Mouse (Mus musculus): Measurements from ENCODE around the gene Pdzrn4. TPM values are rescaled to one million over a fixed set of nuclear protein-coding genes. Genes with fewer than 3 reads are reported as not detected.

The Pdzrn4 gene
- polyA plus RNA-seq, 1 experiment from 2014 or later: not detected

- in situ Hi-C loops (cut with MboI; ENCODE audit: low pct_unique_long_range_greater_than_20kb): no loop called here
- DNase-seq (ENCODE audit: low read depth, low spot score) (no peak), ATAC-seq (no peak)
- ChIA-PET CTCF (interaction anchor here (1.3 kb wide), 1 partner anchor 25 kb away, joined by 3 read pairs; no protein-coding TSS in a partner anchor), POLR2A (no interaction called here)
- no peak for TF ChIP-seq CTCF (IDR thresholded peaks at IDR 0.05)
- peaks cover 8% of the 10 kb centered on the region for H3K27me3 ChIP-seq
Measured at GRCm38 (mm10) chr15:92584357-92585138, 187.9 kb downstream of the Pdzrn4 start.

- no peak for TF ChIP-seq CTCF (IDR thresholded peaks at IDR 0.05)
- peaks cover 8% of the 10 kb centered on the region for H3K27me3 ChIP-seq
- POLR2A ChIA-PET: no interaction called here
- CTCF ChIA-PET: no interaction called here
- DNase-seq (ENCODE audit: low read depth, low spot score) (no peak), ATAC-seq (no peak)
- in situ Hi-C loops (cut with MboI; ENCODE audit: low pct_unique_long_range_greater_than_20kb): no loop called here
Measured at GRCm38 (mm10) chr15:92587431-92587830, 190.8 kb downstream of the Pdzrn4 start.

GRCm38 (mm10) chr15:92594721-92595120, 198.0 kb downstream of the Pdzrn4 start:
- TF ChIP-seq CTCF (IDR thresholded peaks at IDR 0.05): no peak
- DNase-seq (ENCODE audit: low read depth, low spot score): no peak
- H3K27me3 ChIP-seq: peaks cover 14% of the 10 kb centered on the region
- ChIA-PET CTCF (no interaction called here), POLR2A (no interaction called here)
- in situ Hi-C loops (cut with MboI; ENCODE audit: low pct_unique_long_range_greater_than_20kb): no loop called here
- no peak for ATAC-seq

- POLR2A ChIA-PET: no interaction called here
- CTCF ChIA-PET: no interaction called here
- in situ Hi-C loops (cut with MboI; ENCODE audit: low pct_unique_long_range_greater_than_20kb): no loop called here
- TF ChIP-seq CTCF (IDR thresholded peaks at IDR 0.05): no peak
- no peak for DNase-seq (ENCODE audit: low read depth, low spot score)
- peaks cover 11% of the 10 kb centered on the region for H3K27me3 ChIP-seq
- no peak for ATAC-seq
Measured at GRCm38 (mm10) chr15:92597011-92597780, 200.5 kb downstream of the Pdzrn4 start.

- in situ Hi-C loops (cut with MboI; ENCODE audit: low pct_unique_long_range_greater_than_20kb): no loop called here
- CTCF ChIA-PET: no interaction called here
- POLR2A ChIA-PET: no interaction called here
- no peak for TF ChIP-seq CTCF (IDR thresholded peaks at IDR 0.05)
- H3K27me3 ChIP-seq: peaks cover 15% of the 10 kb centered on the region
- DNase-seq (ENCODE audit: low read depth, low spot score) (no peak), ATAC-seq (no peak)
Measured at GRCm38 (mm10) chr15:92598380-92599295, 202.0 kb downstream of the Pdzrn4 start.

- ATAC-seq (no peak), DNase-seq (ENCODE audit: low read depth, low spot score) (no peak)
- POLR2A ChIA-PET: no interaction called here
- no peak for TF ChIP-seq CTCF (IDR thresholded peaks at IDR 0.05)
- in situ Hi-C loops (cut with MboI; ENCODE audit: low pct_unique_long_range_greater_than_20kb): no loop called here
- H3K27me3 ChIP-seq: peaks cover 15% of the 10 kb centered on the region
- CTCF ChIA-PET: no interaction called here
Measured at GRCm38 (mm10) chr15:92599381-92599780, 202.7 kb downstream of the Pdzrn4 start.

- H3K27me3 ChIP-seq: no peaks in the 10 kb centered on the region
- ChIA-PET CTCF (interaction anchor here (1.5 kb wide), 1 partner anchor 90 kb away, joined by 4 read pairs; no protein-coding TSS in a partner anchor), POLR2A (no interaction called here)
- in situ Hi-C loops (cut with MboI; ENCODE audit: low pct_unique_long_range_greater_than_20kb): no loop called here
- TF ChIP-seq CTCF (IDR thresholded peaks at IDR 0.05): no peak
- no peak for ATAC-seq
- DNase-seq (ENCODE audit: low read depth, low spot score): no peak
Measured at GRCm38 (mm10) chr15:92610866-92611265, 214.2 kb downstream of the Pdzrn4 start.

GRCm38 (mm10) chr15:92612386-92612785, 215.7 kb downstream of the Pdzrn4 start:
- TF ChIP-seq CTCF (IDR thresholded peaks at IDR 0.05): no peak
- ChIA-PET CTCF (no interaction called here), POLR2A (no interaction called here)
- no peaks in the 10 kb centered on the region for H3K27me3 ChIP-seq
- ATAC-seq (no peak), DNase-seq (ENCODE audit: low read depth, low spot score) (no peak)
- in situ Hi-C loops (cut with MboI; ENCODE audit: low pct_unique_long_range_greater_than_20kb): no loop called here

- ATAC-seq (no peak), DNase-seq (ENCODE audit: low read depth, low spot score) (no peak)
- TF ChIP-seq CTCF (IDR thresholded peaks at IDR 0.05): no peak
- in situ Hi-C loops (cut with MboI; ENCODE audit: low pct_unique_long_range_greater_than_20kb): no loop called here
- no peaks in the 10 kb centered on the region for H3K27me3 ChIP-seq
- CTCF ChIA-PET: no interaction called here
- POLR2A ChIA-PET: no interaction called here
Measured at GRCm38 (mm10) chr15:92613228-92613627, 216.5 kb downstream of the Pdzrn4 start.

- no peaks in the 10 kb centered on the region for H3K27me3 ChIP-seq
- no peak for TF ChIP-seq CTCF (IDR thresholded peaks at IDR 0.05)
- ATAC-seq: no peak
- in situ Hi-C loops (cut with MboI; ENCODE audit: low pct_unique_long_range_greater_than_20kb): no loop called here
- ChIA-PET CTCF (interaction anchor here (1.2 kb wide), 1 partner anchor 12 kb away, joined by 3 read pairs; no protein-coding TSS in a partner anchor), POLR2A (no interaction called here)
- DNase-seq (ENCODE audit: low read depth, low spot score): no peak
Measured at GRCm38 (mm10) chr15:92621731-92622234, 225.1 kb downstream of the Pdzrn4 start.
